Comparison of ENCODE assay signal across 12 mouse cellular contexts in the genomic region with DNA sequence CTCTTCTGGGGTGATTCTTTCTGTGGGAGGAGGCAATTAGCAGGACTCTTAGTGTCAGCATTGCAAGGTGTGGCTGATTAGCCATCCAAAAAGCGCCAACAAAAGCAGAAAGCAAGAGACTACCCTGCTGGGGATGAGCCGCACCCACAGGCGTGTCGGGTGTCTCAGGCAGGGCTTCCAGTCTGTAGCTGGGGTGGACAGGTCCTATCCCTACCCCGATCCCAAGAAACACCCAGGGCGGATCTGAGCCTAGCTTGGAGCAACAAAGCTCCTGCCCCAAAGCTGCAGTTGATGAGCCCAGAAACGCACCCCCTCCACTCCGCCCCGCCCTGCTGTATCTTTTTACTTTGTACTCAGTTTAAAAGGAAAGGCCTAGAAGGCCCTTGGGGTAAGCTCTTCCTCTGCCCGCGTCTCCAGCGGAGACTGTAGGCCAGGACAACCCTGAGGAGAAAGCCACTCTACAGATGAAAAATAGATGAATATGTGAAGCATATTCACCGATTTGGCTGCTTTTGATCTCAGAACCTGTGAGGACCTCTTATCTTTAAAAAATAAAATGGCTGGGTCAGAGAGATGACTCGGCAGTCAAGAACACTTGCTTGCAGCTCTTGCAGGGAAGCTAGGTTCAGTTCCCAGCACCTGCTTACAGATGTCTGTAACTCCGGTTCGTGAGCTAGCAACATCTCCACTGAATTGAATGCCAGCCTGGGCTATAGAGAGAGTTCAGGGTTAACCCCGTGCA. TPM values are rescaled to one million over a fixed set of nuclear protein-coding genes. Genes with fewer than 3 reads are reported as not detected.
DNase-seq lines count a peak whose midpoint lies in the region; ATAC-seq lines count a peak whose summit lies in the region.
"Had no signal": no experiment of that assay in that cellular context is flagged by ENCODE, and none has a peak within 500 bp of the region (broad histone marks: within the 10 kb centered on the region; RNA-seq: fewer than 3 reads in every experiment).

No protein-coding gene starts in this region.

- DNase-seq in gastrocnemius, postnatal 25 days, result peak; percentile 28
- no peak for DNase-seq in gastrocnemius, postnatal 14 days
- DNase-seq in CD4-positive, CD25-positive, alpha-beta regulatory T cell, adult 2 months (ENCODE audit: low read depth, low spot score), result peak; percentile 54
- peak; percentile 66 for DNase-seq in liver, embryonic 13.5 days
- no peak for DNase-seq in cerebellum, adult 11 months
- no peak for DNase-seq in left cerebral cortex, postnatal 25 days (ENCODE audit: low spot score in 2 of 2)
- DNase-seq in lung, postnatal 10 days, result no peak
- DNase-seq: kidney, adult 8-10 months had no signal

- peak overlapping the region; percentile 43 for H3K4me3 ChIP-seq in liver, embryonic 13.5 days (replicated peaks)
- H3K4me3 ChIP-seq: limb, embryonic 15.5 days; neural tube, embryonic 12.5 days had no signal

- H3K9ac ChIP-seq in liver, embryonic 13.5 days, result peak overlapping the region; percentile 72
- H3K9ac ChIP-seq: limb, embryonic 15.5 days; neural tube, embryonic 12.5 days had no signal

- no peaks in the 10 kb centered on the region for H3K9me3 ChIP-seq in liver, embryonic 13.5 days (replicated peaks)
- H3K9me3 ChIP-seq: limb, embryonic 15.5 days; neural tube, embryonic 12.5 days had no signal

- WGBS in liver, embryonic 13.5 days (ENCODE audit: insufficient replicate concordance), result 31% methylated on average over 17 of the region's 17 CpGs

- ATAC-seq in erythroblast, adult 5-6 weeks (replicated peaks; ENCODE audit: low FRiP score, poor library complexity, severe bottlenecking), result peak; percentile 66
- ATAC-seq in liver, embryonic 13.5 days (ENCODE audit: low read depth), result peak; percentile 82
- ATAC-seq: forebrain, embryonic 14.5 days had no signal

- intact Hi-C loops in gastrocnemius, postnatal 14 days (cut with DNase I; ENCODE audit: low total_unique reads), result no loop called here
- intact Hi-C loops in left cerebral cortex, postnatal 25 days (cut with DNase I), result no loop called here

- peaks cover 77% of the 10 kb centered on the region for H3K4me1 ChIP-seq in liver, embryonic 13.5 days (replicated peaks)

- H3K27me3 ChIP-seq in liver, embryonic 13.5 days, result no peaks in the 10 kb centered on the region
- H3K27me3 ChIP-seq: limb, embryonic 15.5 days; neural tube, embryonic 12.5 days had no signal

- H3K4me2 ChIP-seq in liver, embryonic 13.5 days, result peak overlapping the region; percentile 69
- H3K4me2 ChIP-seq: limb, embryonic 15.5 days; neural tube, embryonic 12.5 days had no signal

- H3K27ac ChIP-seq in liver, embryonic 13.5 days, result peak overlapping the region; percentile 96
- H3K27ac ChIP-seq: limb, embryonic 15.5 days; neural tube, embryonic 12.5 days had no signal

- H3K36me3 ChIP-seq in liver, embryonic 13.5 days, result peaks cover 10% of the 10 kb centered on the region

RNA-seq across cellular contexts. Expression of a gene that starts 21.2 kb away (rescaled TPM):
- 10 to 100 TPM; 89.2 TPM for total RNA-seq in gastrocnemius, postnatal 25 days (2021)
- 10 to 100 TPM; 57.4 to 66.8 TPM for total RNA-seq in gastrocnemius, postnatal 14 days (2021)
- total RNA-seq in erythroblast, adult 5-6 weeks (2015; ENCODE audit: low replicate concordance), result 14.4 and 15.7 TPM in 2 replicates
- 9.8 and 20.1 TPM in 2 replicates for total RNA-seq in erythroblast, adult 5-6 weeks (2017; ENCODE audit: low replicate concordance)
- polyA plus RNA-seq in liver, embryonic 13.5 days (2015; fragmentation: Nextera tagmentation; extraction: Ambion mirVana), result 7.4 and 8.3 TPM in 2 replicates
- total RNA-seq in left cerebral cortex, postnatal 25 days (2021), result 10 to 100 TPM; 50.8 to 51.2 TPM

RNA-seq across cellular contexts. Expression of a gene that starts 29.9 kb away (rescaled TPM):
- 100 to 1,000 TPM in 1 of 2 experiments, 10 to 100 TPM in 1; 92.3 to 104 TPM for total RNA-seq in gastrocnemius, postnatal 25 days (2021)
- 100 to 1,000 TPM; 105 to 106 TPM for total RNA-seq in gastrocnemius, postnatal 14 days (2021)
- total RNA-seq in erythroblast, adult 5-6 weeks (2015; ENCODE audit: low replicate concordance), result 27.6 and 40.2 TPM in 2 replicates
- 41.4 and 53.5 TPM in 2 replicates for total RNA-seq in erythroblast, adult 5-6 weeks (2017; ENCODE audit: low replicate concordance)
- polyA plus RNA-seq in liver, embryonic 13.5 days (2015; fragmentation: Nextera tagmentation; extraction: Ambion mirVana), result 134 and 159 TPM in 2 replicates
- 10 to 100 TPM; 69.2 to 73.1 TPM for total RNA-seq in left cerebral cortex, postnatal 25 days (2021)

Comparison
In these comparisons a context has a peak if more than half of its experiments do, and no peak if none do; other contexts are left out.
1. DNase-seq: peak in gastrocnemius, postnatal 25 days (single experiment), CD4-positive, CD25-positive, alpha-beta regulatory T cell, adult 2 months (single experiment) and liver, embryonic 13.5 days (single experiment); none in gastrocnemius, postnatal 14 days (single experiment), cerebellum, adult 11 months (single experiment), left cerebral cortex, postnatal 25 days (0 of 2) and lung, postnatal 10 days (single experiment).